Mouse (Mus musculus): ENCODE results near the gene Eif2d. TPM values are rescaled to one million over a fixed set of nuclear protein-coding genes. Genes with fewer than 3 reads are reported as not detected.
A peak's percentile ranks its signal among the peaks of the same experiment; 100 is the strongest.

The Eif2d gene
- total RNA-seq (2015; ENCODE audit: low replicate concordance), result 28.1 and 29.6 TPM in 2 replicates
- total RNA-seq (2017; ENCODE audit: low replicate concordance), result 14.4 and 19.4 TPM in 2 replicates

GRCm38 (mm10) chr1:131153018-131153629 is at the start of gene Eif2d:
Gene Eif2d, plus strand, starts transcription at chr1:131153181.
- ATAC-seq (replicated peaks; ENCODE audit: low FRiP score, poor library complexity, severe bottlenecking), result peak; percentile 99

GRCm38 (mm10) chr1:131103776-131104424 is 49.1 kb upstream of the Eif2d start:
- no peak for ATAC-seq (replicated peaks; ENCODE audit: low FRiP score, poor library complexity, severe bottlenecking)

- no peak for ATAC-seq (replicated peaks; ENCODE audit: low FRiP score, poor library complexity, severe bottlenecking)
Measured at GRCm38 (mm10) chr1:131107575-131108308, 45.2 kb upstream of the Eif2d start.

GRCm38 (mm10) chr1:131110525-131111106 is 42.4 kb upstream of the Eif2d start:
- ATAC-seq (replicated peaks; ENCODE audit: low FRiP score, poor library complexity, severe bottlenecking), result no peak

GRCm38 (mm10) chr1:131112576-131112975 is 40.4 kb upstream of the Eif2d start:
- no peak for ATAC-seq (replicated peaks; ENCODE audit: low FRiP score, poor library complexity, severe bottlenecking)

- ATAC-seq (replicated peaks; ENCODE audit: low FRiP score, poor library complexity, severe bottlenecking), result 0 out of 2 replicates have a peak, but pooled peaks have one; percentile 53
Measured at GRCm38 (mm10) chr1:131115932-131116331, 37.0 kb upstream of the Eif2d start.

- ATAC-seq (replicated peaks; ENCODE audit: low FRiP score, poor library complexity, severe bottlenecking), result no peak
Measured at GRCm38 (mm10) chr1:131116430-131117011, 36.5 kb upstream of the Eif2d start.

GRCm38 (mm10) chr1:131118530-131118929 is 34.5 kb upstream of the Eif2d start:
- ATAC-seq (replicated peaks; ENCODE audit: low FRiP score, poor library complexity, severe bottlenecking), result no peak

GRCm38 (mm10) chr1:131119026-131119425 is 34.0 kb upstream of the Eif2d start:
- peak; percentile 88 for ATAC-seq (replicated peaks; ENCODE audit: low FRiP score, poor library complexity, severe bottlenecking)

- ATAC-seq (replicated peaks; ENCODE audit: low FRiP score, poor library complexity, severe bottlenecking), result no peak
Measured at GRCm38 (mm10) chr1:131121987-131122386, 31.0 kb upstream of the Eif2d start.

GRCm38 (mm10) chr1:131123522-131124265 is 29.3 kb upstream of the Eif2d start:
- ATAC-seq (replicated peaks; ENCODE audit: low FRiP score, poor library complexity, severe bottlenecking), result no peak

GRCm38 (mm10) chr1:131125987-131126744 is 26.8 kb upstream of the Eif2d start:
- ATAC-seq (replicated peaks; ENCODE audit: low FRiP score, poor library complexity, severe bottlenecking), result peak; percentile 88

- no peak for ATAC-seq (replicated peaks; ENCODE audit: low FRiP score, poor library complexity, severe bottlenecking)
Measured at GRCm38 (mm10) chr1:131134231-131134630, 18.8 kb upstream of the Eif2d start.

- ATAC-seq (replicated peaks; ENCODE audit: low FRiP score, poor library complexity, severe bottlenecking), result no peak
Measured at GRCm38 (mm10) chr1:131134942-131135522, 17.9 kb upstream of the Eif2d start.

- peak; percentile 47 for ATAC-seq (replicated peaks; ENCODE audit: low FRiP score, poor library complexity, severe bottlenecking)
Measured at GRCm38 (mm10) chr1:131135960-131136629, 16.9 kb upstream of the Eif2d start.

GRCm38 (mm10) chr1:131137111-131137510 is 15.9 kb upstream of the Eif2d start:
- no peak for ATAC-seq (replicated peaks; ENCODE audit: low FRiP score, poor library complexity, severe bottlenecking)

- peak; percentile 27 for ATAC-seq (replicated peaks; ENCODE audit: low FRiP score, poor library complexity, severe bottlenecking)
Measured at GRCm38 (mm10) chr1:131137717-131138118, 15.3 kb upstream of the Eif2d start.

Measured in erythroid progenitor cell, adult 5-6 weeks (primary cell).